Mouse (Mus musculus) intestine, postnatal 0 days (tissue): Measurements from ENCODE around the gene Sfswap. TPM values are rescaled to one million over a fixed set of nuclear protein-coding genes. Genes with fewer than 3 reads are reported as not detected.

ENCODE experiments used
- ATAC-seq: fragments of 200-750 bp; cut with Nextera tagmentation; 2 replicates; pipeline ENCODE4 v1.8.0; 2017; ENCODE audit warnings: mild to moderate bottlenecking, moderate TSS enrichment, moderate library complexity
- H3K27ac ChIP-seq: fragments of 300-500 bp; sonication (generic); 2 replicates; pipeline ENCODE4 v1.5.1; 2014; ENCODE audit warnings: mild to moderate bottlenecking, low read depth, low read length, moderate library complexity
- H3K27me3 ChIP-seq: fragments of 300-500 bp; sonication (generic); replicated peaks from 2 replicates; pipeline ENCODE4 v1.6.1; 2014; ENCODE audit warnings: low read length, mixed read lengths; ENCODE audit not compliant: control insufficient read depth, insufficient read depth
- H3K36me3 ChIP-seq: fragments of 300-500 bp; sonication (generic); 2 replicates; pipeline ENCODE4 v1.6.1; 2014; ENCODE audit warnings: mild to moderate bottlenecking, moderate library complexity; ENCODE audit not compliant: control insufficient read depth, insufficient read depth
- H3K4me1 ChIP-seq: fragments of 300-500 bp; sonication (generic); replicated peaks from 2 replicates; pipeline ENCODE4 v1.6.1; 2014; ENCODE audit warnings: antibody characterized with exemption, low read length, mixed read lengths; ENCODE audit not compliant: control insufficient read depth, insufficient read depth
- H3K4me2 ChIP-seq: fragments of 300-500 bp; sonication (generic); replicated peaks from 2 replicates; pipeline ENCODE4 v1.6.1; 2014; ENCODE audit warnings: low read depth, mild to moderate bottlenecking, moderate library complexity
- H3K4me3 ChIP-seq: fragments of 300-500 bp; sonication (generic); 2 replicates; pipeline ENCODE4 v1.5.1; 2014; ENCODE audit warnings: low read depth, low read length
- H3K9ac ChIP-seq: fragments of 300-500 bp; sonication (generic); 2 replicates; pipeline ENCODE4 v1.6.1; 2014; ENCODE audit warnings: mild to moderate bottlenecking, low read depth, low read length
- H3K9me3 ChIP-seq: fragments of 300-500 bp; sonication (generic); 2 replicates; pipeline ENCODE4 v1.6.1; 2016; ENCODE audit warnings: mixed run types; ENCODE audit not compliant: control insufficient read depth
- CTCF ChIP-seq: sonication (generic); IDR thresholded peaks from 2 replicates; pipeline ENCODE4 v1.5.1; 2016; ENCODE audit warnings: low read depth, mild to moderate bottlenecking, control low read depth, antibody characterized with exemption, moderate library complexity
- WGBS: fragments of 180-500 bp; shearing (Covaris S2); extraction: QIAGEN DNeasy Blood & Tissue Kit; methylation state at CpG from one replicate; pipeline ENCODE4 v1.1.7; 2014; 5-methylcytosine and 5-hydroxymethylcytosine counted together
- polyA plus RNA-seq: library from polyadenylated mRNA; unstranded; fragments of >200 nt; fragmentation: Nextera tagmentation; extraction: Ambion mirVana; gene quantifications from 2 replicates; pipeline ENCODE4 v1.2.1, GENCODE M21; 2015

The Sfswap gene
- polyA plus RNA-seq, 1 experiment from 2014 or later: 19.8 TPM

DNA sequence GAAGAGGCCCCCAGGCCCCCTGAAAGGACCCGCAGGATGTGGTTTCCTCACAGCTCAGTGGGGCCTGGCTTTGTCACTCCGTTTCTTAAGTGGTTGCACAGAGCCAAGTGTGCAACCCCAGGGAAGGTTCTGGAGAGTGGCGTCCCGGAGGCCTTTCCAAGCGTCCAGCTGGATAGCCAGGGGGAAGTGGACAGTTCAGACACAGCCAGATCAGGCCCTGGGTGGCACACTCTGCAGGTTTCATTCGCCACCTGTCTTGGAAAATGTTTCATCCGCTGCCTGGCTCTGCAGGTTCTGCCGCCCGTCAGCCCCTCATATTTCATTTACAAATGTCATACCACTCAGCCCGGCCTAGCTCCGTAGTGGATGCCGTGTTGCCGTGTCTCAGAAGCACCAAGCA is 85.5 kb downstream of the Sfswap start:
- no peak for ATAC-seq
- H3K9ac ChIP-seq: no peak overlapping the region
- peaks cover 4% of the 10 kb centered on the region; the same call in 1 of the 2 replicates for H3K4me1 ChIP-seq
- H3K27ac ChIP-seq: no peak overlapping the region
- peak overlapping the region; percentile 100 for H3K4me2 ChIP-seq
- 58% methylated on average over 13 of the region's 13 CpGs for WGBS
- TF ChIP-seq CTCF: no peak
- H3K4me3 ChIP-seq: no peak overlapping the region; the same call in 1 of the 2 replicates
- H3K9me3 ChIP-seq: no peaks in the 10 kb centered on the region
- peaks cover 46% of the 10 kb centered on the region for H3K27me3 ChIP-seq
- no peaks in the 10 kb centered on the region for H3K36me3 ChIP-seq

GRCm38 (mm10) chr5:129590915-129591314 is 89.9 kb downstream of the Sfswap start:
- H3K4me3 ChIP-seq: no peak overlapping the region
- WGBS: 18% methylated on average over 11 of the region's 11 CpGs
- no peak for ATAC-seq
- no peak for TF ChIP-seq CTCF
- H3K27me3 ChIP-seq: peaks cover 11% of the 10 kb centered on the region
- H3K36me3 ChIP-seq: no peaks in the 10 kb centered on the region
- H3K9ac ChIP-seq: no peak overlapping the region
- no peaks in the 10 kb centered on the region; the same call in 1 of the 2 replicates for H3K4me1 ChIP-seq
- H3K4me2 ChIP-seq: no peak overlapping the region
- no peak overlapping the region for H3K27ac ChIP-seq
- H3K9me3 ChIP-seq: no peaks in the 10 kb centered on the region

DNA sequence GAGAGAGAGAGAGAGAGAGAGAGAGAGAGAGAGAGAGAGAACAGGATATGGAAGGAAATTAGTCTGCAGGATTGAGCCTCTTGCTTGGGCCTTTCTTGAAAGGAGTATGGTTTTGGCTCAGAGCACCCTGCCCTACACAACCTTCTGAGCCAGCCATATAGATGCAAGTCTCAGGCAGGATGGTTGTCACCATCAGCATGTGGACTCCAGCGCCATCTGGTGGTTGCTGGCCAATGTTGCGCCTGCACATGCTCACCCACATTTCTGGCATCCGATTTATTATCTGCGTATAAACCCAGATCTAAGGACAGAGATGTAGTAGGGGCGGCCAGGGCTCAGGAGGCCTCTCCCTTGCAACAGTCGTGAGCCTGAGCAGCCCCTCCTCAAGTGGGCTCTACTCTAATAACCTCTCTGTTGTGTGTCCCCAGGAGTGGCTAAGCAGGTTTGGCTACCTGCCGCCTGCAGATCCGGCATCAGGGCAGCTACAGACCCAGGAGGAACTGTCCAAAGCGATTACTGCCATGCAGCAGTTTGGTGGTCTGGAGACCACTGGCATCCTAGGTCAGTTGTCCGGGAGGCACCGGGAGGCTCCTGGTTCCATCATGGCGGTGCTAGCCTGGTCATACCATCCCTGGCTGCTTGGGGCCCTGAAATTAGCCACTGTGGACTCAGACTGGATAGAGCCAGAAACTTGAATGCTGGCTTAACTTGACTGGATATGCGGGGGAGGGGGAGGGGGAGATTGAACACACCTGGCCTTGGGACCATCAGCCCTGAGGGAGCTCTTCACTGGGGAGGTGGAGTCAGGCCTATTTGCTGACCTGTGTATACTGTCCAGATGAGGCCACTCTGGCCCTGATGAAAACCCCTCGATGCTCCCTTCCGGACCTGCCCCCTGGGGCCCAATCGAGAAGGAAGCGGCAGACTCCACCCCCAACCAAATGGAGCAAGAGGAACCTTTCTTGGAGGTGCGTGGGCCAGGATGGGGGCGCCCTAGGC is 93.4 kb downstream of the Sfswap start:
- H3K27me3 ChIP-seq: no peaks in the 10 kb centered on the region
- H3K4me2 ChIP-seq: no peak overlapping the region
- no peak overlapping the region for H3K27ac ChIP-seq
- TF ChIP-seq CTCF: peak; percentile 99
- WGBS: 24% methylated on average over 19 of the region's 19 CpGs
- H3K9me3 ChIP-seq: no peaks in the 10 kb centered on the region
- H3K9ac ChIP-seq: no peak overlapping the region
- no peak; the same call in 1 of the 2 replicates for ATAC-seq
- no peaks in the 10 kb centered on the region for H3K4me1 ChIP-seq
- no peaks in the 10 kb centered on the region; the same call in 1 of the 2 replicates for H3K36me3 ChIP-seq
- no peak overlapping the region for H3K4me3 ChIP-seq

DNA sequence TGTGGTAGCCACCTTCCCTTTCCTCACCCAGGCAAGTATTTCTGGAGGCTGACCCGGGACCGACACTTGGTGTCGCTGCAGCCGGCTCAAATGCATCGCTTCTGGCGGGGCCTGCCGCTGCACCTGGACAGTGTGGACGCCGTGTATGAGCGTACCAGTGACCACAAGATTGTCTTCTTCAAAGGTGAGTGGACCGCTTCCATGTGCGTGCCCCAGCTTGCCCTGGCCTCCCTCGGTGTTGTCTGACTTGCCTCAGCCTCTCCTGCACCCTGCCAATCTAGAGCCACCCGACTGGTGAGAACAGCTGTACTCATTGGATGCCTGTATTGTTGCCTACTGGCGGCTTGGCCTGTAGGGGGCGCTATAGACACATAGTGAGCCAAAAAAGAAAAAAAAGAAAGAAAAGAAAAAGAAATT is 101.1 kb downstream of the Sfswap start:
- H3K4me3 ChIP-seq: no peak overlapping the region

GRCm38 (mm10) chr5:129607476-129607875 is 106.5 kb downstream of the Sfswap start:
- Histone ChIP-seq H3K4me2 (no peak overlapping the region), H3K27ac (no peak overlapping the region), H3K27me3 (no peaks in the 10 kb centered on the region), H3K36me3 (no peaks in the 10 kb centered on the region), H3K4me1 (no peaks in the 10 kb centered on the region), H3K9me3 (no peaks in the 10 kb centered on the region), H3K9ac (no peak overlapping the region), H3K4me3 (no peak overlapping the region)
- ATAC-seq: no peak
- WGBS: 69% methylated on average over 8 of the region's 8 CpGs
- no peak for TF ChIP-seq CTCF

More for the DNA sequence above, 101.1 kb downstream of the Sfswap start:
- Histone ChIP-seq H3K27me3 (no peaks in the 10 kb centered on the region), H3K4me1 (no peaks in the 10 kb centered on the region), H3K9ac (no peak overlapping the region), H3K36me3 (no peaks in the 10 kb centered on the region; the same call in 1 of the 2 replicates), H3K27ac (no peak overlapping the region), H3K4me2 (0 out of 2 replicates have a peak overlapping the region, but pooled peaks have one; percentile 10), H3K9me3 (no peaks in the 10 kb centered on the region)
- ATAC-seq: 0 out of 2 replicates have a peak, but pooled peaks have one; percentile 25
- peak; percentile 53 for TF ChIP-seq CTCF
- WGBS: 34% methylated on average over 16 of the region's 16 CpGs

- WGBS: 5% methylated on average over 1 of the region's 1 CpGs
Measured at GRCm38 (mm10) chr5:129611060-129611459, 110.0 kb downstream of the Sfswap start.

More at GRCm38 (mm10) chr5:129611060-129611459, 110.0 kb downstream of the Sfswap start:
- no peaks in the 10 kb centered on the region for H3K36me3 ChIP-seq
- peak; percentile 89 for TF ChIP-seq CTCF
- 0 out of 2 replicates have a peak, but pooled peaks have one; percentile 36 for ATAC-seq
- H3K4me2 ChIP-seq: no peak overlapping the region
- H3K4me1 ChIP-seq: no peaks in the 10 kb centered on the region
- no peaks in the 10 kb centered on the region for H3K27me3 ChIP-seq
- no peak overlapping the region for H3K4me3 ChIP-seq
- no peak overlapping the region for H3K27ac ChIP-seq
- H3K9me3 ChIP-seq: no peaks in the 10 kb centered on the region
- H3K9ac ChIP-seq: no peak overlapping the region
